Mouse (Mus musculus) forelimb bud, embryonic 11.5 days (tissue): ENCODE measurements around the gene Sohlh2.
"Not testable (repeated sequence)": the region's sequence is repeated elsewhere in the genome, so short reads cannot be mapped to it uniquely, and the experiment has no call there.

ENCODE experiments used
- DNase-seq: peaks from one replicate; pipeline ENCODE4 v3.0.0-alpha.2; 2012; ENCODE audit warnings: low read depth, low spot score

Sohlh2 gene

DNA sequence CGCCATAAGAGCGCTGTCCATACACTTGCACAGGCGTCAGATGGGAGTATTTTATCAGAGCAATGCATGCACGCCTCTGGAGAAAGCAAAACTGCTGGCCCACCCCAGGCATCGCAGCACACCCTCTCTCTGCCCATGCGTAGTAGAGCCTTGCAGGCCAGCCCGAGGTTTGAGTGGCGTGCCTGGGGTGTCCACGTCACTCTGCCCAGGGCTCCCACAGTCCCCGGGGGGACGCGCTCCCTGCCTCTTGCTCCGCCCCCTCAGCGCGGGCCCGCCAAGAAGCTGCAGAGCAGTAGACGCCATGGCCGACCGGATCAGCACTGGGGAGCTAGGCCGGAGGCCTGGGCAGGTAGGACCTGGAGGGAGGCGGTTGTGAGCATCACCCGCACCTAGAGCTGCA lies at the start of gene Sohlh2:
Gene Sohlh2, plus strand, starts transcription at position 263 of the 400 bp plus-strand sequence.
- DNase-seq: no peak

DNA sequence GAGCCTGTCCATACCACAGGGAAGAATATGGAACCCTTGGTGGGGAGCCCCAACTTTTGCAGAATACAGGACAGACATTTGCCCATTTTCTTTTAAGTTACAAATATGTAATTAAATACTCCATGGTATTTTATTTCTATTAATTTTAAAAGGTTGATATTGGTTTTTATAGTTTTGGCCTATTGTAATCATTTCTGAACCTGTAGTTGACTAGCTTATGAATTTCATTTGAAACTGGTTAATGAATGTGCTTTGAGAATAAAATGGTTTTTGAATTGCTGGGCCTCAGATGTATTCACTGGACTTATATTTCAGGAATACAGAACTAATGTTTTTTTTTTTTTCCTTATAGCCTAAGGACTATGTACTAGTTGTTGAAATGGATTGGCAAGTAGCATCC lies 44.8 kb upstream of the Sohlh2 start, which contains the start of gene Ccdc169:
Gene Ccdc169, plus strand, starts transcription at position 301 of the 400 bp plus-strand sequence.
- DNase-seq: no peak

- no peak for DNase-seq
These were observed 42.0 kb upstream of the Sohlh2 start for GRCm38 (mm10) chr3:55139837-55140236.

DNA sequence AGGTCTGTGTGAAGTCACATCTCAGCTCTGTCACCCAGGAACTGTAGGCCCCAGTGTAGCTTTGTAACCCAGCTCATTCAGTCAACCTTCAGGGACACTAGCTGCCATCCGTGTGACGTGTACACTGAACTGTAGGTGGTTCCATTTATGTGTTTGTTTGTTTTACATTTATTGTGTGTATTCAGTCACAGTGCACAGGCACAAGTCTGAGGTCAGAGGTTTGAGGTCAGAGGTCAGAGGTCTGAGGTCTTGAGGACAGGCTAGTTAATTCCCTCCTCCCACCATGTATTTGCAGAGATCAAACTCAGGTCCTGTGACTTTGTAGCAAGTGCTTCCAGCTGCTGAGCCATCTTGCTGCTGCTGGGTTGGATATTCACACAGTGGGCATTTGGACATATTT lies 40.4 kb upstream of the Sohlh2 start:
- no peak for DNase-seq

DNA sequence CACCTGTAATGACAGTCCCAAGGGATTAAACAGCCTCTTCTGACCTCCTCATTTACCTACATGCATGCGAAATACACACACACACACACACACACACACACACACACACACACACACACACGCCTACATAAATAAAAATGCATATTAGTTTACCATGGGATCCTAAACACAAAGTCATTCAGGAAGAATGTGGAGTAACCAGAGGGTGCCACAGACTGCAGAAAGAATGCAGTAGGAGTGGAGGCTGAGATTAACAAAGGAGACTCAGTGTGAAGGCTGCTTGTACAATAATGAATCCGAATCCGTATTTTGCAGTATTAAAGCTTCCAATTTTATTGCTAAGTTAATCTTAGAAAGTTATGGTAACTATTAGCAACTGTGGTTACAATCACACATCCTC lies 36.9 kb upstream of the Sohlh2 start:
- no peak for DNase-seq

DNA sequence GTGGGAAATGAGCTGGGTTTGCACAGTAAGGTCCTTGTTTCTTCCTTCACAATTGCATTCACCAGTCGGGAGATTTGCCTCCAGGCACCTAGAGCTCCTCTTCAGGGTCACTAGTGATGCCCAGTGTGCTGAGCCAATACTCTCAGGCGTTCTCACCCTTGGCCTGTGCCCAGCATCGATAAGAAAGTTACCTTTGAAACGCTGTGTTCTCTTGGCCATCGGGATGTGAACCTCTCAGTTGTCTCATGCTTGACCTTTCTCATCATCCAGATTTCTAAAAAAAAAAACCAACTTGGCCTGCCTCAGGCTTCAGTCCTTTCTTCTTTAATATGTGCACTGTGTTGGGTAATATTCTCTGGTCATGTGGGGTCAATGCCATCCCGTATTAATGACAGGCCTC lies 35.4 kb upstream of the Sohlh2 start:
- no peak for DNase-seq

GRCm38 (mm10) chr3:55147156-55147555 lies 34.7 kb upstream of the Sohlh2 start:
- DNase-seq: no peak

- peak; percentile 27 for DNase-seq
These were observed 33.7 kb upstream of the Sohlh2 start for GRCm38 (mm10) chr3:55148091-55148490.

DNA sequence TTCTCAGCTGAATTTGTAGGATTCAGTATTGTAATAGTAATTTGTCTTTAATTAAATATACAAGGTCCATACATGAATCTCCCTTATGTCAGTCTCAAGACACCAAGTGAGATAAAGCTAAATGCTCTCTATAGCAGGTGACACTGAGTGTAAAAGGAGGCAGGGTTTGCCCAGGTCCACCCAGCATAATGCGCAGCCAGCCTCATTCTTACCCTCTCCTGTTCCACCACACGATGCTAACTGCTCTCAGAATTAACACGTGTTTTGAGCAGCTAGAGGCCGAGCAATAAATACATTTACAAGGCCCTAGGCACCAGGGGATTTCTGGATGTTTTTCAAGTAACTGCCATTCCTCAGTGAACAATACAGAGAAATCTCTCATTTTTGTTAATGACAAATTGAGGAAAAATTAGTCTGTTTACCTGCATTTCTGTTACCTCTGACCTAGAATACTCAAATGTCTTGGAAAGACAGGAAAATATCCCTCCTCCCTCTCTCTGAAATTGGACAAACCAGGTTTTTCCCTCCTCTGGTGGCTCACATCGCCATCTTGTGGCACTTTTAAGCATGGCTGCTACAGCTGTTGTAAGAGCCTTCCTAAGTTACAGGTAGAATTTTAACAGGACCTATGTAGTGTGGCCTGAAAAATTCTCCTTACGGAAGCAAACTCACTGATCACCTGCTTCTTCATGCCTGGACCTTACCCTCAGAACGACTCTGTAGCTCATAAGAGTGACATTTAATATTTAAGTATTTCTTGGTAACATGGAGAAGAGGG lies 30.0 kb upstream of the Sohlh2 start:
- DNase-seq: peak; percentile 67

GRCm38 (mm10) chr3:55152673-55153334 lies 29.0 kb upstream of the Sohlh2 start:
- peak; percentile 61 for DNase-seq

DNA sequence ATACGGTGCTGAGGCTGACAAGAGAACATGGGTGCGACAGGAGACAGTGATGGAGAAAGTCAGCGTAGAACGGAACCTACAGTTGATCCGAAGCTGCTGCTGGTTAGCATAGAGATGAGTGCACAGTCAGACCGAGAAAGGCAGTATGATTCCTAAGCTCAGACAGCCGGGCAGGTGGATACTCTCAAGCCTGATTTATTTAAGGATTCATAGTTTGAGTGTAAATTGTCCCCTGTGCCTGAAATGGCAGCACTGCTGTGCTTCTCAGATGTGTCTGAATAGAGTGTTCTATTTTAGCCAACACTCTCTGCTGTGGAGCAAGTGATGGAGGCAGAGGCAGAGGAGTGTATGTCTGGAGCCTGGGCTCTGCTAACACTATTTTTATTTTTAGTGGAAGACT lies 27.7 kb upstream of the Sohlh2 start:
- no peak for DNase-seq

DNA sequence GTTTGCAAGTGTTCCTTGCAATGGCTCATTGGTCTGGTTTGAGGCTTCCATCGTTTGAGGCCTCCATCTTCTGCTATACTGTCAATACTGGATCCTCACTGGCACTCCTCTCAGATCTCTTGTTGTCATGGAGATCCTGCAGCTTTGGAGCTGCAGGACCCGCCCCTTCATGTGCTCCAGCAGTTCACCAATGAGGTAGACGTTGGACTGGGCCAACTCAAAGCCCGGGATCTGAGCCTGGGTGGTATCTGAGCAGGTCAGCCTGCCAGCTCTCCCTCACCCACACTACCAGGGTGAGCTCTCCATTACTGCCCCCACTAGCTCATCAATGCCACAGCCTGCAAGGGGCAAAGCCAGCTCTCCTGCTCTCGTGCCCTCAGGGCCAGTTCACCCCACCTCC lies 24.4 kb upstream of the Sohlh2 start:
- DNase-seq: no peak

DNA sequence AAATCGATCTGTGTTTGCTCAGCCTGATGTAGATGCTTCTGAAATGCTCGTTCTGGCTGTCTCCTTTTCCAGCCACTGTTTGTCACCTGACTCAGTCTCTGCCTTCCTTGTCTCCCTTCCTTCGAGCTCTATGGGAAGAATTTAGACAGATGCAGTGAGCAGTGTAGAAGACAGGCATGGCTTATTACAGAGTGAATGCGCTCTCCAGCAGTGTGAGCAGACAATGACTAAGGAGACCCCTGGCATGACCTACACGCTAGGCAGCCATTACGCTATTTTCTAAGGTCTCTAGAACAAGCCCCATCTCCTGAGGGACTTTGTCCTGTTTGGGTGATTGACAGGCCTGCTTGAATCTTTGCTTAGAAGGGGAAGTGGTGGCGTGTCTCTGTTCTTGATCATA lies 20.7 kb upstream of the Sohlh2 start:
- DNase-seq: no peak

GRCm38 (mm10) chr3:55163510-55163909 lies 18.3 kb upstream of the Sohlh2 start:
- DNase-seq: no peak

DNA sequence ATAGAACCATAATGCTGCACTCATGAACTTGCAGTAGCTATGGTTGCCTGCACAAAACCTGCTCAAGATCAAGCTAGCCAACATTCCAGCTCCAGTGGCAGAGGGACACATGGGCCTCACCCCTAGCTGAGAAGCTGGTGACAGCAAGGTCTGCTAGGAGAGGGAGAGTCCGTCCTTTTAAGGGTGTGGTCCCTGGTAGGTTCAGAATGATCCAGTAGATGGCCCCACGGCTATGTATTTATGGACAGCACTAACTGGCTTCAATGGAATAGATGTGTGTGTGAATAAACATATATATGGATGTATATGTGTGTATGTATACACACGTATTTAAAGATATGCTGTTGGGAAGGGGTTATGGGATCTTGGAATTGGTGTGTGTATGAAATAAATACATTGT lies 9.3 kb upstream of the Sohlh2 start:
- no peak for DNase-seq

DNA sequence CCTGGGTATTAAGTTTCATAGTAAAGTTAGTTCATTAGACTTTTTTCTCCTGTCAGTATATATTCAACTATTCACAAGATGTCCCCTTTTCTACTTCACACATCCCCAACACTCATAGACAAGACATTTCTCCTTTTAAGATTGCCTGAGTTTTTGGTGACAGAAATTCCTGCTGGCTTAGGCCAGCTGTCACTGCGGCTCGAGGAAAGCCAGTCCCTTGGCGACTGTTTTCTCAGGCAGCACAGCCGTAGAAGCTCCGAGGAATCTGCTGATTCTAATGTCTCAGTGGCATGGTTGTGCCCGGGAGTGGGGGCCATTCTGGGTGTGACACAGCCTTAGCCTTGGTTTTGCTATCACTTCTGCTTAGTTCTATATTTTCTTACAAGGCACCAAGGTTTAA lies 4.6 kb upstream of the Sohlh2 start:
- no peak for DNase-seq

GRCm38 (mm10) chr3:55191668-55192067 lies 9.8 kb downstream of the Sohlh2 start:
- no peak for DNase-seq

DNA sequence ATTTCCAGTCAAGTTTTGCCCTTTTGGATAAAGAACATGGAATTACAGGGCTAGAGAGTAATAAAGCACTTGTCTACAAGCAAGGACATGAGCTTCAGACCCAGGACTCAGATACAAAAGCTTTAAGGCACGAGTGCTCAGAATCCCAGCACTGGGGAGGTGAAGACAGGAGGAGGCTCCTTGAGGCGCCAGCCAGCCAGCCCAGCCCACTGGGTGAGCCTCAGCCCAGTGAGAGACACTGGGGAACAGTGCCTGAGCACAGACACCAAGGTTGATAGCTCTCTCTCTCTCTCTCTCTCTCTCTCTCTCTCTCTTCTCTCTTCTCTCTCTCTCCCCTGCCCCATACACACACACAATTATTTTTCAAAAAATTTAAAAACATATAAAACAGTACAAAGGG lies 11.5 kb downstream of the Sohlh2 start:
- no peak for DNase-seq

DNA sequence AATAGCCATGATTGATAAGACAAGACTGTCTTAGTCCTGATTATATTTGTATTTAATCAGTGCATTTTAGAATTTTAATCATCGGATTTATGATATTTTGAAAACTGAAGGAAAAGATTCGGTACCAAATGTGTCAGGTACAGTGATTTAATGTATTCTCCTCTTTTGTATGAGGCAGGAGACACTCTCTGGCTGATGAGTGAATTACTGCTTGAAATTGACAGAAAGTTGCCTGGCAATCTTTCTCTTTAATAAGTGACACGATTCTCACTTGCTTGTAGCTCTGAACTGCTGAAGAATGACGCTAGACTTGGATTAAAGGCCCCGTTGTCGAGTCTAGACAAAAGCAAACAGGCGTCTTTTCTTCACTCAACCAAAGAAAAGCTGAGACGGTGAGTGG lies 13.0 kb downstream of the Sohlh2 start:
- DNase-seq: no peak

GRCm38 (mm10) chr3:55195581-55196327 lies 13.9 kb downstream of the Sohlh2 start:
- DNase-seq: no peak

- no peak for DNase-seq
These were observed 14.5 kb downstream of the Sohlh2 start for GRCm38 (mm10) chr3:55196328-55196710.

DNA sequence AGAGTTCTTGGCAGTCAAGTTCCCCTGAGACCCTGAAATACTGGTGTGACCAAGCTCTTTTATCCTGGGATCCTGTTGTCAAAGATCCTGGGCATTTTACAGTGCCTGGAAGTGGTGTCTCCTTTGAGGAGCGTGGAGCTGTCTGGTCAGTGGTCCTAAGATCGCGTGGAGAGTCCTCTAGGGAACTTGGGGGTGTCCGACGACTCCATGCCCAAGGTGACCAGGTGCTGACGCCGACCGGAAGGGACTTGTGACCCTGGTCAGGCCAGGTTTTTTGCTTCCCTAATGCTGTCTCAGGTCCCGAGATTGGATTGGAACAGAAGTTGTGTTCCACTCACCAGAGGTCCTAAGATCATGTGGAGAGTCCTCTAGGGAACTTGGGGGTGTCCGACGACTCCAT lies 21.8 kb downstream of the Sohlh2 start:
- not testable (repeated sequence) for DNase-seq

DNA sequence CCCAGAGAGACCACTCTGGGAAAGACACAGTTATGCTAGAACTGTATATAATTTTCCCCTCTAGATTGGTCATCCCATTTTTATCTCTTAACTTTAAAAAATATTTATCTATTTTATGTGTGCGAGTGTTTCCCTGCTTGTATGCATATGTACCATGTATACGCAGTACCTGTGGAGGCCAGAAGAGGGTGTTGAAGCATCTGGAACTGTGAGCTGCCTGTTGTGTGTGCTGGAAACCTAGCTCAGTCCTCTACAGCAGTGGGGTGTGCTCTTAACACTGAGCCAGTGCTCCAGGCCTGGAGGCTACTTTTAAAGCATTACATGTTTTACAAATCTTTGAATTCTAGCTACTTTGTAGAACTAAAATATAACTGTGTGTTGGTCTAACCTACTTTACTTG lies 24.6 kb downstream of the Sohlh2 start:
- no peak for DNase-seq
